ENCODE assay signal across 18 mouse cellular contexts in genomic region chr7:110100854-110101253, GRCm38 (mm10). TPM values are rescaled to one million over a fixed set of nuclear protein-coding genes. Genes with fewer than 3 reads are reported as not detected.
DNase-seq lines count a peak whose midpoint lies in the region; ATAC-seq and TF ChIP-seq lines count a peak whose summit lies in the region.
"Had no signal": no experiment of that assay in that cellular context is flagged by ENCODE, and none has a peak within 500 bp of the region (broad histone marks: within the 10 kb centered on the region; RNA-seq: fewer than 3 reads in every experiment).

No protein-coding gene starts in this region.

- TF ChIP-seq CTCF in lung, embryonic 14.5 days (IDR thresholded peaks at IDR 0.05; ENCODE audit: low read depth): no peak

- H3K27me3 ChIP-seq in lung, embryonic 14.5 days (ENCODE audit: insufficient read depth, low read length): no peaks in the 10 kb centered on the region
- no peaks in the 10 kb centered on the region for H3K27me3 ChIP-seq in limb, embryonic 14.5 days (ENCODE audit: control insufficient read depth, insufficient read depth, low read length)
- no peaks in the 10 kb centered on the region for H3K27me3 ChIP-seq in liver, embryonic 11.5 days (replicated peaks; ENCODE audit: control insufficient read depth, insufficient read depth, low read length)
- H3K27me3 ChIP-seq: forebrain, embryonic 12.5 days; liver, embryonic 13.5 days had no signal

- in situ Hi-C loops in ES-E14 (cut with MboI; ENCODE audit: low sequenced_read_pairs in 2 of 2, unreplicated experiment in 2 of 2): no loop called here

- H3K4me2 ChIP-seq in lung, embryonic 14.5 days: peak overlapping the region; percentile 33; the same call in 1 of the 2 replicates
- H3K4me2 ChIP-seq in limb, embryonic 14.5 days (replicated peaks; ENCODE audit: low read depth, low read length, severe bottlenecking): no peak overlapping the region
- no peak overlapping the region for H3K4me2 ChIP-seq in liver, embryonic 11.5 days
- H3K4me2 ChIP-seq: forebrain, embryonic 12.5 days; liver, embryonic 13.5 days had no signal

- peaks cover 16% of the 10 kb centered on the region for H3K36me3 ChIP-seq in lung, embryonic 14.5 days (ENCODE audit: insufficient read depth)
- H3K36me3 ChIP-seq in ES-E14 (ENCODE audit: control insufficient read depth, insufficient read depth, low read length, poor library complexity, severe bottlenecking): peaks cover 4% of the 10 kb centered on the region; the same call in 1 of the 2 replicates
- peaks cover 10% of the 10 kb centered on the region for H3K36me3 ChIP-seq in limb, embryonic 14.5 days (ENCODE audit: control insufficient read depth, insufficient read depth, low read length)
- peaks cover 2% of the 10 kb centered on the region; the same call in 1 of the 2 replicates for H3K36me3 ChIP-seq in liver, embryonic 11.5 days (ENCODE audit: control insufficient read depth, insufficient read depth, low read length)

- no peak overlapping the region for H3K4me3 ChIP-seq in lung, embryonic 14.5 days (ENCODE audit: low read depth, low read length)
- H3K4me3 ChIP-seq in ES-E14 (ENCODE audit: insufficient read depth in 1 of 2, low read depth in 1 of 2, low read length in 2 of 2, poor library complexity in 1 of 2, severe bottlenecking in 1 of 2): peak overlapping the region in 1 of 2 experiments; percentile 19; a peak in 1 of 4 replicates
- H3K4me3 ChIP-seq in limb, embryonic 14.5 days (replicated peaks; ENCODE audit: low read length): no peak overlapping the region
- no peak overlapping the region for H3K4me3 ChIP-seq in liver, embryonic 11.5 days (ENCODE audit: low read depth, low read length)
- H3K4me3 ChIP-seq: forebrain, embryonic 12.5 days; liver, embryonic 13.5 days had no signal

- ATAC-seq in lung, embryonic 14.5 days (ENCODE audit: insufficient read depth): peak; percentile 28; the same call in 1 of the 2 replicates
- ATAC-seq in limb, embryonic 14.5 days (ENCODE audit: low FRiP score, low read depth): no peak
- ATAC-seq in liver, embryonic 11.5 days (replicated peaks; ENCODE audit: low FRiP score): no peak
- ATAC-seq: CD4-positive, CD25-positive, alpha-beta regulatory T cell, adult 4 months; midbrain, embryonic 16.5 days had no signal

- peak; percentile 18 for DNase-seq in embryo, embryonic 11 days
- DNase-seq in embryo, embryonic 10.5 days (ENCODE audit: low spot score): no peak
- DNase-seq in lung, embryonic 14.5 days: peak; percentile 65
- DNase-seq in lung, postnatal 14 days: no peak
- no peak for DNase-seq in ES-E14 (ENCODE audit: low read depth, low spot score)
- peak; percentile 51 for DNase-seq in limb, embryonic 14.5 days (ENCODE audit: low spot score)
- DNase-seq in gastrocnemius, adult 18-20 months (ENCODE audit: low spot score): no peak
- DNase-seq in liver, embryonic 11.5 days (ENCODE audit: low spot score): no peak
- DNase-seq: adrenal gland, adult 8-10 months; cerebellum, adult 11-12 months; cerebellum, postnatal 36 days; gastrocnemius, postnatal 25 days; layer of hippocampus, postnatal 36 days; liver, embryonic 13.5 days; thymus, postnatal 25 days had no signal

- no peak overlapping the region for H3K9ac ChIP-seq in lung, embryonic 14.5 days
- H3K9ac ChIP-seq in ES-E14 (ENCODE audit: insufficient read depth, low read depth, low read length, poor library complexity, severe bottlenecking): peak overlapping the region; percentile 43; the same call in 1 of the 2 replicates
- H3K9ac ChIP-seq in limb, embryonic 14.5 days (ENCODE audit: low read depth, low read length, severe bottlenecking): no peak overlapping the region
- H3K9ac ChIP-seq in liver, embryonic 11.5 days (ENCODE audit: low read depth, low read length): no peak overlapping the region
- H3K9ac ChIP-seq: forebrain, embryonic 12.5 days; liver, embryonic 13.5 days had no signal

- no peak for TF ChIP-seq POLR2A in limb, embryonic 14.5 days (IDR thresholded peaks at IDR 0.05; ENCODE audit: borderline replicate concordance, extremely low read depth, insufficient read depth, insufficient read length)

- 45% methylated on average over 6 of the region's 6 CpGs for WGBS in lung, embryonic 14.5 days
- 27% methylated on average over 6 of the region's 6 CpGs for WGBS in limb, embryonic 14.5 days
- 51% methylated on average over 6 of the region's 6 CpGs for WGBS in liver, embryonic 11.5 days

- no peaks in the 10 kb centered on the region for H3K9me3 ChIP-seq in lung, embryonic 14.5 days (ENCODE audit: low read depth, low read length)
- no peaks in the 10 kb centered on the region for H3K9me3 ChIP-seq in ES-E14 (ENCODE audit: control insufficient read depth, insufficient read depth, low read depth, low read length)
- H3K9me3 ChIP-seq in limb, embryonic 14.5 days (ENCODE audit: control insufficient read depth, low read length): no peaks in the 10 kb centered on the region
- H3K9me3 ChIP-seq in liver, embryonic 11.5 days (ENCODE audit: control insufficient read depth, low read length): no peaks in the 10 kb centered on the region
- H3K9me3 ChIP-seq: forebrain, embryonic 12.5 days; liver, embryonic 13.5 days had no signal

- H3K4me1 ChIP-seq in lung, embryonic 14.5 days (ENCODE audit: insufficient read depth): peaks cover 5% of the 10 kb centered on the region; the same call in 1 of the 2 replicates
- peaks cover 11 to 17% of the 10 kb centered on the region in 2 experiments for H3K4me1 ChIP-seq in ES-E14 (ENCODE audit: control insufficient read depth in 2 of 2, insufficient read depth in 2 of 2, low read length in 2 of 2, poor library complexity in 1 of 2)
- H3K4me1 ChIP-seq in limb, embryonic 14.5 days (ENCODE audit: control insufficient read depth, insufficient read depth, low read length): no peaks in the 10 kb centered on the region
- H3K4me1 ChIP-seq in liver, embryonic 11.5 days (replicated peaks; ENCODE audit: control insufficient read depth, insufficient read depth, low read length): peaks cover 13% of the 10 kb centered on the region
- H3K4me1 ChIP-seq: forebrain, embryonic 12.5 days had no signal

- H3K27ac ChIP-seq in lung, embryonic 14.5 days (ENCODE audit: low read depth): peak overlapping the region; percentile 84
- peak overlapping the region; percentile 34 for H3K27ac ChIP-seq in ES-E14 (ENCODE audit: insufficient read depth, low read depth, low read length, poor library complexity, severe bottlenecking)
- no peak overlapping the region for H3K27ac ChIP-seq in limb, embryonic 14.5 days (replicated peaks; ENCODE audit: low read depth, low read length)
- no peak overlapping the region for H3K27ac ChIP-seq in liver, embryonic 11.5 days (ENCODE audit: low read depth, low read length)
- H3K27ac ChIP-seq: forebrain, embryonic 12.5 days; liver, embryonic 13.5 days had no signal

TF ChIP-seq in ES-E14, 5 proteins besides CTCF, POLR2A, EP300 and RAD21:
- no peak for TF ChIP-seq ZNF384 (IDR thresholded peaks at IDR 0.05; ENCODE audit: low read depth, low read length)
- TF ChIP-seq CHD2 (IDR thresholded peaks at IDR 0.05; ENCODE audit: low read depth, low read length): no peak
- no peak for TF ChIP-seq MAFK (IDR thresholded peaks at IDR 0.05; ENCODE audit: insufficient read depth, low read depth, low read length)
- no peak for TF ChIP-seq HCFC1 (IDR thresholded peaks at IDR 0.05; ENCODE audit: borderline replicate concordance, insufficient read depth, low read length)
- TF ChIP-seq ZC3H11A (IDR thresholded peaks at IDR 0.05; ENCODE audit: borderline replicate concordance, low read depth, low read length): no peak

RNA-seq across cellular contexts. Expression of gene Wee1, which starts 21.0 kb away (rescaled TPM):
- 44.0 and 47.1 TPM in 2 replicates for polyA plus RNA-seq in lung, embryonic 14.5 days (2014; fragmentation: Nextera tagmentation; extraction: Ambion mirVana)
- 16.5 and 16.7 TPM in 2 replicates for total RNA-seq in ES-E14 (2012; rRNA removed)
- 29.1 and 29.8 TPM in 2 replicates for polyA plus RNA-seq in limb, embryonic 14.5 days (2012; rRNA removed)
- 28.1 and 28.8 TPM in 2 replicates for polyA plus RNA-seq in limb, embryonic 14.5 days (2014; fragmentation: Nextera tagmentation; extraction: Ambion mirVana)
- total RNA-seq in gastrocnemius, adult 18-20 months (2021): 1 to 10 TPM; 1.8 to 2.5 TPM
- polyA plus RNA-seq in liver, embryonic 11.5 days (2014; fragmentation: Nextera tagmentation; extraction: Ambion mirVana): 26.5 and 28.0 TPM in 2 replicates

RNA-seq across cellular contexts. Expression of gene Zfp143, which starts 39.8 kb away (rescaled TPM):
- polyA plus RNA-seq in lung, embryonic 14.5 days (2014; fragmentation: Nextera tagmentation; extraction: Ambion mirVana): 21.9 and 23.9 TPM in 2 replicates
- 23.1 and 24.0 TPM in 2 replicates for total RNA-seq in ES-E14 (2012; rRNA removed)
- 18.0 and 20.5 TPM in 2 replicates for polyA plus RNA-seq in limb, embryonic 14.5 days (2012; rRNA removed)
- polyA plus RNA-seq in limb, embryonic 14.5 days (2014; fragmentation: Nextera tagmentation; extraction: Ambion mirVana): 14.1 and 17.4 TPM in 2 replicates
- 1 to 10 TPM; 8.3 to 8.6 TPM for total RNA-seq in gastrocnemius, adult 18-20 months (2021)
- 16.8 and 19.5 TPM in 2 replicates for polyA plus RNA-seq in liver, embryonic 11.5 days (2014; fragmentation: Nextera tagmentation; extraction: Ambion mirVana)

Comparison
In these comparisons a context has a peak if more than half of its experiments do, and no peak if none do; other contexts are left out.
1. DNase-seq: peak in embryo, embryonic 11 days (single experiment), lung, embryonic 14.5 days (single experiment) and limb, embryonic 14.5 days (single experiment); none in embryo, embryonic 10.5 days (single experiment), lung, postnatal 14 days (single experiment), ES-E14 (single experiment), gastrocnemius, adult 18-20 months (single experiment) and liver, embryonic 11.5 days (single experiment).
2. H3K27ac ChIP-seq: peak in lung, embryonic 14.5 days (single experiment) and ES-E14 (single experiment); none in limb, embryonic 14.5 days (single experiment) and liver, embryonic 11.5 days (single experiment).